Mouse (Mus musculus): ENCODE measurements around the gene Gpr142. TPM values are rescaled to one million over a fixed set of nuclear protein-coding genes. Genes with fewer than 3 reads are reported as not detected.

Gpr142 gene
- polyA plus RNA-seq (2012; ENCODE audit: insufficient read depth, insufficient read length, missing spikeins), result not detected in 2 replicates

DNA sequence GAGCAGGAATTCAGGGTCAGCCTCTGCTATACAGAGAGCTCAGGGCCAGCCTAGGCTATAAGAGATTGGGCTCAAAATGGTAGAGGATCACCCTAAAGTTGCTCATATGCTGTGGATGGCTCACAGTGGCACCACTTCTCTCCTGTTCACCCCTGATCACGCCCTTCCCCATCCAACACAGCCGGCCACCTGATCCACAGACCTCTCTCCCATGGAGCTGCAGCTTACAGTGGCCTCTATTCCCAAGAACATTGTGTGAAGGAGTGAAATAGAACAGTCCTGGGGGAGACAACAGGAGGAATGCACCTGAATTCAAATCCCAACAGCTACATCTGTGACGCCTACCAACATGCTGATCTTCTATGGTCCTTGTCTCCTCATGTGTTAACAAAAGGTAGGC lies at the start of gene Gpr142:
TSS of gene Gpr142 (plus strand) at position 301 of the 400 bp plus-strand sequence.
- H3K27ac ChIP-seq (replicated peaks; ENCODE audit: low read depth, low read length), result no peak within 1 kb of the TSS
- H3K4me3 ChIP-seq (ENCODE audit: insufficient read depth, low read depth, low read length), result no peak within 1 kb of the TSS
- no peaks in the 10 kb centered on the region for H3K4me1 ChIP-seq (ENCODE audit: control insufficient read depth, insufficient read depth, insufficient read length, low read length)

DNA sequence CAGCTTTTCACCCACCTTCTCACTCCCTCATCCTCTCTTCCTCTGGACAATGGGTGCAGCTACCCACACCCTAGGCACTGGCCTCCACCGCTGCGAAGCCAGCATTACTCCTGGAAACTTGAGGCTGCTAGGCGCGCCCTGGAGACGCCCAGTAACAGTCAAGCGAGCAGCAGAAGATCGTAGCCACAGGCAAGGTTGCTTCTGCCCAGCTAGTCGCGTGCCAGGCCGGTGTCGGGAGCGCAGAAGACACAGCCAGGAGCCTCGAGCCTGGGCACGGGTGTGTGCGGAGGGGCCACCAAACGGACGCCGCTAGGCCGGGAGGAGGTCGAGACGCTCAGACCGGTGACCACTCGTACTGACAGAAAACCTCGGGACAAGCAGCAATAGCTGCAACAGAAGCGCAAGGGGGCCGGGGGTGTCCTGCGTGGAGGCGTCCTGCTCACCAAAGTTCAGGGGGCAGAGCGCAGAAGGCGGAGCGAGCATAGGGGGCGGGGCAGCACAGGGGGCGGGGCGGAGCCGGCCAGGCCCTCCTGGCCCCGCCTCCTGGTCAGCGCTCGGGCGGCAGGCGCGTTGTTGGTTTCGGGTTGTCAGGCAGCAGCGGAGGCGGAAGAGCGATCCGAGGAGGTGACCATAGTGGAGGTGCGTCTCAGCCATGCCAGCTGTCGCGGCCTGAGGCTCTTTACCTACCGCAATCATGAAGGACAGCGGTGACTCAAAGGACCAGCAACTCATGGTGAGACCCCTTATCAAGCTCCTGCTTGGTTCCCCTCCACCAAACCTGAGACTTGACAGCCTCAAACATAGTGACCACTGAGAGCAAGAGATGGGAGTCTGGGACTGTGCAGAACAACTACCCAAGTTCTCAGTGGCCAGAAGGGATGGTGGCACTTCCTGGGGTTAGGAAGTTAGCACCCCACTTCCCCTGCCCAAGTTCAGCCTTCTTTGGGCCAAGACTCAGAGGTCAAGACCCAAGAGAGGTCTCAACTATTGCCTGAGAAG lies 33.6 kb upstream of the Gpr142 start, which contains the start of gene Kif19a:
TSS of gene Kif19a (plus strand) at position 569 of the 999 bp plus-strand sequence.
- no peaks in the 10 kb centered on the region; the same call in 1 of the 2 replicates for H3K4me1 ChIP-seq (ENCODE audit: control insufficient read depth, insufficient read depth, insufficient read length, low read length)
- H3K4me3 ChIP-seq (ENCODE audit: insufficient read depth, low read depth, low read length), result peak within 1 kb of the TSS; percentile 65
- no peak within 1 kb of the TSS for H3K27ac ChIP-seq (replicated peaks; ENCODE audit: low read depth, low read length)

DNA sequence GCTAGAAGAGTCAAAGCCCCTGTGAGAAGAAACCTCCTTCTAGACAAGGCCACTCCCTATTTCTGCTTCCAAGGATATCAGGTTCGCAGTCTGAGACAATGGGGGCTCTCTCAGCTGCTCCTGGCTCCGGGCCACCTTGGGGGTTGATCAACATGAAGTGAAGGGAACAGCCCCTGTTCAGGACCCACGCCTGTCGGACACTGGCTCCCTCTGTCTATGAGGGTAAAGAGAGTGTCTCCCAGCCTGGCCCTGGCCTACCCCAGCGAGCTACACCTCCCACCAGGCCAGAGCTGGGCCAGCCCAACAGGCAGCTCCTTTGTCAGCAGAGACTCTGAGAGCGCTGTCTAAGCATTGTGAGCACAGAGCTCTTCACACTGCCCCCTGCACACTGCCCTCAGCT lies 28.8 kb upstream of the Gpr142 start:
- no peak overlapping the region for H3K27ac ChIP-seq (replicated peaks; ENCODE audit: low read depth, low read length)
- H3K4me1 ChIP-seq (ENCODE audit: control insufficient read depth, insufficient read depth, insufficient read length, low read length), result no peaks in the 10 kb centered on the region; the same call in 1 of the 2 replicates
- H3K4me3 ChIP-seq (ENCODE audit: insufficient read depth, low read depth, low read length), result no peak overlapping the region

DNA sequence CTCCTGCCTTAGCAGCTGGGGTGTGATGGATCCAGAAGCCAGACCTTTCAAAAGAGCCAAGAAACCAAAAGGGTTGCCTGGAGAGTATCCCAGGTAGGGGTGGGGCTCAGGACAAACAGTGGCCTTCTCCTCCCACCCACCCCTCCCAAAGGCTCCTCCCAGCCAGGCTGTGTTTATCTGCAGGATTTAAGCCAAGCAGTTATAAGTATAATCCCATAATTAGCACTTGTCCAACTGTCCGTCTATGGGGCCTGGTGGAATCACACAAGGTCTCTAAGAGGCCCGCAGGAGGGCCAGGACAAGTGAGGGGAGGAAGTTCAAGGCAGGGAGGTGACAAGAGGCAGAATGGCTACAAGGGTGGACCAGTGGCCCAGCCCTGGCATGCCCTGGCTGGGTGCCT lies 26.8 kb upstream of the Gpr142 start:
- no peak overlapping the region for H3K4me3 ChIP-seq (ENCODE audit: insufficient read depth, low read depth, low read length)
- H3K27ac ChIP-seq (replicated peaks; ENCODE audit: low read depth, low read length), result no peak overlapping the region
- no peaks in the 10 kb centered on the region for H3K4me1 ChIP-seq (ENCODE audit: control insufficient read depth, insufficient read depth, insufficient read length, low read length)

DNA sequence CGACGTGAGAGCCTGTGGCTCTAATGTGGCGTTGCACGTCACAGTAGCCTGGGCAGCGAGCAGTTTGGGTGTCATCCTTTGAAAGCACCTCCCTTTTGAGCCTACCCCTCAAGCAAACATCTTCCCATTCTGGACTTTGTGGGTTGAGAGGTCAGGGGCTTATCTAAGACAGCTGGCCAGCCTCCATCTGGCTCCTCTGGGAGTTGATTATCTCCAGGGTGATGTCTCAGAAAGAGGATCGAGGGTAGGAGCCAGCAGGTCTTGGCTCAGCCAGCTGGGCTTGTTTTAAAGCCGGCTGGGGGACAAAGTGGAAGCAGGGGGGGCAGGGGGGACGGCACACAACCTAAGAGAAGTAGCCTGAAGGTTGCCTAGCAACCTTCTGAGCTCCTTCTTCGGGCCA lies 18.6 kb upstream of the Gpr142 start:
- no peak overlapping the region for H3K4me3 ChIP-seq (ENCODE audit: insufficient read depth, low read depth, low read length)

DNA sequence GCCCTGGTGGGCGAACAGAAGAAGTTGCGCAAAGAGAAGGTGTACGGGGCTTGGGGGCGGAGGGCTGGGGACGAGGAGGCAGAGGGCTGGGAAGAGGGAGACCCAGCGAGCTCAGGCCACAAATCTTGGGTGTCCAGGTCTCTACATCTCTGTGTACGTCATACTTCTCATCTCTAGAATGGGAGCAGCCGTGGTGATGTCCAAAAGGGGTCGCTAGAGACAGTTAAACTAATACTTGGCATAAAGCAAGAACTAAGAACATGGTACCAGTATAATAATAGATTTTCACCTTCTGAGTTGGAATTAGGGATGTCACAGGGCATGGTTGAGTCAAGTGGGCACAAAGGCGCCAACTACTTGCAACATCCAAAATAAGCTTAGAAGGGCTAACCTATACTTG lies 12.8 kb upstream of the Gpr142 start:
- Histone ChIP-seq H3K4me3 (ENCODE audit: insufficient read depth, low read depth, low read length) (no peak overlapping the region), H3K27ac (replicated peaks; ENCODE audit: low read depth, low read length) (no peak overlapping the region), H3K4me1 (ENCODE audit: control insufficient read depth, insufficient read depth, insufficient read length, low read length) (no peaks in the 10 kb centered on the region)

More for the DNA sequence above, 18.6 kb upstream of the Gpr142 start:
- Histone ChIP-seq H3K4me1 (ENCODE audit: control insufficient read depth, insufficient read depth, insufficient read length, low read length) (no peaks in the 10 kb centered on the region), H3K27ac (replicated peaks; ENCODE audit: low read depth, low read length) (no peak overlapping the region)

DNA sequence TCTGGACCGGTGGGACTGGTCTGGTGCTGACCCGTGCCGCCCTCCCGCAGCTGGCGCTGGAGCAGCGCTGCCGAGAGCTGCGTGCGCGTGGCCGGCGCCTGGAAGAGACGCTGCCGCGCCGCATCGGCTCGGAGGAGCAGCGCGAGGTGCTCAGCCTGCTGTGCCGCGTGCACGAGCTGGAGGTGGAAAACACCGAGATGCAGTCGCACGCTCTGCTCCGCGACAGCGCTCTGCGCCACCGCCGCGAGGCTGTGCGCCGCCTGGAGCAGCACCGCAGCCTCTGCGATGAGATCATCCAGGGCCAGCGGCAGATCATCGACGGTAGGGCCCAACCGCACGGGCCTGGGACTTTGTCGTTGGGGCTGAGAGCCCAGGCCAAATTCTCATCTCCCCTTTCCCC lies 12.4 kb upstream of the Gpr142 start:
- Histone ChIP-seq H3K27ac (replicated peaks; ENCODE audit: low read depth, low read length) (no peak overlapping the region), H3K4me3 (ENCODE audit: insufficient read depth, low read depth, low read length) (no peak overlapping the region), H3K4me1 (ENCODE audit: control insufficient read depth, insufficient read depth, insufficient read length, low read length) (no peaks in the 10 kb centered on the region)

DNA sequence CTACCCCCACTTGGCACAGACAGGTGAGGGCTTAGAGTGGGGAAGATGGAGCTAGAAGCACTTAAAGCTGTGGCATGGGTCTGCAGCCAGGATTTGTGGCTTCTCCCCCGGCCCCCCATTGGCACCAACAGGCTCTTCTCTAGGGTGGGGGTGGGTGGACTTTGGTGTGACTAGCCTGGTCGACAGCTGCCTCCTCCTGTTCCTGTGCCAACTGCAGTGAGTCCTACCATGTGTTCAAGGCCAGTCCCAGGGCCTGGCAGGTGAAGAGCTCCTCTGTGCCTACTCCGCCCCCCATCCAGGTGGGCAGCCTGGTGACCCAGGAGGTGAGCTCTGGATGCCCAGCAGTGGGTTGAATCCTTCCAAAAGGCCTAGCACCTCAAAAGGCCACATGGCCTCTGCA lies 11.1 kb upstream of the Gpr142 start:
- Histone ChIP-seq H3K4me3 (ENCODE audit: insufficient read depth, low read depth, low read length) (no peak overlapping the region), H3K4me1 (ENCODE audit: control insufficient read depth, insufficient read depth, insufficient read length, low read length) (no peaks in the 10 kb centered on the region), H3K27ac (replicated peaks; ENCODE audit: low read depth, low read length) (no peak overlapping the region)

DNA sequence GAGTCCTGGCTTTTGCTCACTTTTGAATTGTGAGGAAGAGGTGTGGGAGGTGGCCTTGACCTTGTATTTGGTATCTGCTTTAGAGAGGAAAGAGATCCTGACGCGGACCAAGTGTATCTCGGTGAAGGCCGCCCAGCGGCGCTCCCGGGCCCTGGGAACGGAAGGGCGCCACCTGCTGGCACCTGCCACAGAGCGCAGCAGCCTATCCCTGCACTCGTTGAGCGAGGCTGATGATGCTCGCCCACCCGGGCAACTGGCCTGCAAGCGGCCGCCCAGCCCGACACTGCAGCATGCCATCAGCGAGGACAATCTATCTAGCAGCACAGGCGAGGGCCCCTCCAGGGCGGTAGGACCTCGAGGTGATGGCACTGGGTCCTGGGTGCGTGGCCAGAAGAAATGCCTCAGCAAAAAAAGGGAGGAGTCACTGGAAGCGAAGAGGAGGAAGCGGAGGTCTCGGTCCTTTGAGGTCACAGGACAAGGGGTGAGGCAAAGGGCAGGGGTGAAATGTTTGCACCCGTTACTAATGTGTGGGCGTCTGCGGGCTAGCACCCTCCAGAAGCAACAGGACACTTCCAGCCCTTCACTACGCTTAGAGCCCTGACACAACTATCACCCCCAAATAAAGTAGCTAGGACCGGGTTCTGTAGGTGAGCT lies 9.5 kb upstream of the Gpr142 start:
- Histone ChIP-seq H3K27ac (replicated peaks; ENCODE audit: low read depth, low read length) (no peak overlapping the region), H3K4me3 (ENCODE audit: insufficient read depth, low read depth, low read length) (peak overlapping the region; percentile 25; the same call in 1 of the 2 replicates), H3K4me1 (ENCODE audit: control insufficient read depth, insufficient read depth, insufficient read length, low read length) (no peaks in the 10 kb centered on the region)

DNA sequence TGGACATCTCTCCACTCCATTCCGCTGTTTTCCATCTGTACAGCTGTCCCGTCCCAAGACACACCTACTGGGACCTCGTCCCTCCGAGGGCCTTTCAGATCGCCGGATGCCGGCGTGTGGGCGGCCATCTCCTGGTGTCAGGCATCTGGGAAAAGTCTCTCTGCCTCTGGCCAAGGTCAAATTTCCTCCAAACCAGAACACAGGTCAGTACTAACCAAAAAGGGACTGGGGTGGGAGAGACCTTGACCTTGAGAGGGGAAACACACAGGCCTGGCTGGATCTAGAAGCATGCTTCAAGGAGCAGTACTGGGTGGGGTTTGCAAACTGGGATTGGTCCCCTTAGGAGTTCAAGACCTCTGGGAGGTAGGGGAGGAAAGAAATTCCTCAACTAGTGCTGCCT lies 9.0 kb upstream of the Gpr142 start:
- Histone ChIP-seq H3K4me3 (ENCODE audit: insufficient read depth, low read depth, low read length) (no peak overlapping the region), H3K27ac (replicated peaks; ENCODE audit: low read depth, low read length) (no peak overlapping the region), H3K4me1 (ENCODE audit: control insufficient read depth, insufficient read depth, insufficient read length, low read length) (no peaks in the 10 kb centered on the region)

DNA sequence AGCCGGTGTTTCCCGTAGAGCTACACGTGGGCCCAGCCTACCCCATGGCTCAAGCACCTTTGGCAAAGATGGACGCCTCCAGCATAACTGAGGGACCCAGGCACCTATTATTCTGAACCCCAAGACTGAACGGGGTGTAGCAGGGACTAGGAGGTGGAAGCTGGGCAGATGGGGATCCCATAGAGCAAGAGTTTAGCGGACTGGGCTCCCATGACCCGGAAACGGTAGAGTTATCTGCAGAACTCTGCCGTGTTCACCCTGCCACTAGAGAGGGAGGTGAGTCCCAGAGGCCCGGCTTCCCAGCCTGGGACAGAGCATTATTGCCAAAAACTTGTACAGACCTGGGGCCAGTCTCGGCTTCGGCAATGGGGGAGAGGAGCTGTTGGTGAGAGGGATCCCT lies 8.6 kb upstream of the Gpr142 start:
- Histone ChIP-seq H3K4me1 (ENCODE audit: control insufficient read depth, insufficient read depth, insufficient read length, low read length) (no peaks in the 10 kb centered on the region), H3K27ac (replicated peaks; ENCODE audit: low read depth, low read length) (no peak overlapping the region)

DNA sequence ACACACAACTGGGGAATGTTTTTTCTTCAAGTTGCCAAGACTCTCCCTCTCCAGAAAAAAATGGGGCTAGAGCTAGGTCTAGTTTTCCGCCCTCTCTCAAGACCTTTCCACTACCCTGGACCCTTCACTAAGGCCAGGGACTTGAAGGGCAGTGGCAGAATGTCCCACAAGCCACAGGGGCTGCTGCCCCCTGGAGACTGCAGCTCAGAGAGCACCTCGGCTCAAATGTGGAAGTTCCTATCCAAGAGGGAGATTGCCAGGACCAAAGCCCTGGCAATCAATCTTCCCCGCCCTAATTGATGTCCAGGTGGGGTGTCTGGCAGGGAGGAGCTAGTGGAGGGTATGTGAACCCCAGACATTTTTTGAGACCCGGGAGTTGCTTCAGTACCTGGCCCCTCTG lies 7.9 kb upstream of the Gpr142 start:
- no peak overlapping the region for H3K27ac ChIP-seq (replicated peaks; ENCODE audit: low read depth, low read length)
- no peaks in the 10 kb centered on the region for H3K4me1 ChIP-seq (ENCODE audit: control insufficient read depth, insufficient read depth, insufficient read length, low read length)
- no peak overlapping the region for H3K4me3 ChIP-seq (ENCODE audit: insufficient read depth, low read depth, low read length)

More for the DNA sequence above, 8.6 kb upstream of the Gpr142 start:
- H3K4me3 ChIP-seq (ENCODE audit: insufficient read depth, low read depth, low read length), result no peak overlapping the region

DNA sequence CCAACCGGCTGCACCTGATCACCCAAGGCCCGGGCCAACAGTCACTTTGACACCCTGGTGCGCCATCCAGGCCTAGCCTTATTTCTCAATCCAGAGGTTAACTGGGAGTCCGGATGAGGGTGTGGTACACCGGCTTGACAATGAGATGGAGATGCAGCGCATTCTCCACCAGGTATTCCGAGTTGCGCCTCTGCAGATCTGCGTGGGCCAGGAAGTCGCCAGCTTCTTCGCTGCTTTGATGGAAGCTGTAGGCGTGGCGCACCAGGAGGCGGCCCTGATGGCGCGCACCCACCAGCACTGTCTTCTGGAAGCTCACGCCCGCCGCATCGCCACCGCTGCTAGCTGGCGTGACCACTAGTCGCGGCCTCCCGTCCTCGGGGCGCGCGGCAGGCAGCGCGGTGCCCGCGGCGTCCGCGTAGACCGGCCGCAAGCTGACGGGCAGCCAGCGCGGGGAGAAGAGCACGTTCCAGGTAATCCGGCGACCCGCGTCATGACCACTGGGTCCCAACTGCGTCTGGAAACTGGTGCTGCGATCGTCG lies 7.3 kb upstream of the Gpr142 start:
- Histone ChIP-seq H3K4me1 (ENCODE audit: control insufficient read depth, insufficient read depth, insufficient read length, low read length) (no peaks in the 10 kb centered on the region), H3K27ac (replicated peaks; ENCODE audit: low read depth, low read length) (no peak overlapping the region), H3K4me3 (ENCODE audit: insufficient read depth, low read depth, low read length) (peak overlapping the region; percentile 39)

DNA sequence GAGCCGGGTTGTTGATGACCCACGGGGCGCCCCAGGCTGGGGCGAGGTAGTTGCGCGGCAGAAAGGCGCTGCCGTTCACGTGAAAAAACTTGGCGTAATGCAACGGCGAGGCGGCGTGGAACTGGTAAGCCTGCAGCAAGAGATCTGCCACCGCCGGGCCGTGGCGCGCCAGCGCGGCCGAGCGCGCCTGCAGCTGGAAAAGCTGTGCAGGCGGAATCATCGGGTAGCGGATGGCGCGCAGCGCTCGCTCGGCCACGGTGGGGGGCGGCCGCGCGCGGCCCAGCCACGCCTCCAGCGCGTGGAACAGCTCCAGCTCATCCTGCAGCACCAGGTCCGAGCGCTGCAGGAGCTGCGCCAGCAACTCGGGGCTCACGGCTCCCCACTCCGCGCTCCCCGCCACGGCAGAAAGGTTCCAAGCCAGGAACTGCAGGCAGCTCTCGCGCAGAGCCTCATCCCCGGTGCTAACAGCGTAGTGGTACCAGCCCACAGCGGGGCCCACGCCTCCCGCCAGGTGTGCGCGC lies 6.8 kb upstream of the Gpr142 start:
- Histone ChIP-seq H3K4me1 (ENCODE audit: control insufficient read depth, insufficient read depth, insufficient read length, low read length) (no peaks in the 10 kb centered on the region), H3K4me3 (ENCODE audit: insufficient read depth, low read depth, low read length) (peak overlapping the region; percentile 39), H3K27ac (replicated peaks; ENCODE audit: low read depth, low read length) (no peak overlapping the region)

DNA sequence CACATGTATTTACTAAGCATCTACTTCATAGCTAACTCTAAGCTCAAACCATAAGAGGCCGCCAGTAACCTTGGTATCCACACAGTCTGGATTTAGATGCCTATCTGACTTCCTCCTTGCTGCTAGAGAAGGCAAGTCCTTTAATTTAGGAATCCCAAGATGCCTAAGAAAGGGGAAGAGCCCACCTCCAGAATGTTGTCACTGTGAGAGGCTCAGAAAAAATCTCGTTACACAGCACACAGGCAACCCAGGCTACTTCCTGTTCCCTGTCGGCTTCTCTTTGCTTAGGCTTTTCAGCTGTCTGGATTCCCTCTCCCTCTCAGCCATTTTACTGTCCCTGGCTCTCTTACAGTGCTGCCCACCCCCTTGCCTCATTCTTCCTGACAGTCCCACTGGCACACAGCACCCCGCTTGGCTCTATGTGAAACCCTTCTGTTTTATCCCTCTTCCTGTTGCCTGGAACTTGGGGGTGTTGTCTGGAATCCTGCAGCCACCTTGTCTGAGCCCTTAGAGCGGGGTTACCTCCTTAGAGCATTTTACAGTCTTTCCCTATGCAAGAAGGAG lies 5.7 kb upstream of the Gpr142 start:
- Histone ChIP-seq H3K4me3 (ENCODE audit: insufficient read depth, low read depth, low read length) (no peak overlapping the region), H3K4me1 (ENCODE audit: control insufficient read depth, insufficient read depth, insufficient read length, low read length) (no peaks in the 10 kb centered on the region)

More for the DNA sequence above, 5.7 kb upstream of the Gpr142 start:
- no peak overlapping the region for H3K27ac ChIP-seq (replicated peaks; ENCODE audit: low read depth, low read length)
